Mouse (Mus musculus) lung, adult 2 months (tissue): ENCODE results near the gene Fbxo41. TPM values are rescaled to one million over a fixed set of nuclear protein-coding genes. Genes with fewer than 3 reads are reported as not detected.
A peak's percentile ranks its signal among the peaks of the same experiment; 100 is the strongest.

ENCODE experiments used
- DNase-seq: peaks from one replicate; pipeline ENCODE4 v3.0.0; 2022
- H3K4me1 ChIP-seq: fragments of 200-500 bp; 2 replicates; pipeline ENCODE4 v1.6.1; 2011; ENCODE audit warnings: low read length; ENCODE audit not compliant: control insufficient read depth, insufficient read depth
- H3K4me3 ChIP-seq: fragments of 200-500 bp; replicated peaks from 2 replicates; pipeline ENCODE3; 2011; ENCODE audit warnings: low read depth, mild to moderate bottlenecking, control low read depth, low read length; ENCODE audit errors: extremely low read depth
- CTCF ChIP-seq: fragments of 200-500 bp; IDR thresholded peaks from 2 replicates; pipeline ENCODE4 v1.5.1; 2011; ENCODE audit warnings: mild to moderate bottlenecking, low read length, control low read depth; ENCODE audit not compliant: insufficient read depth
- POLR2A ChIP-seq: fragments of 200-500 bp; IDR thresholded peaks from 2 replicates; pipeline ENCODE4 v1.6.1; 2011; ENCODE audit warnings: low read depth, mild to moderate bottlenecking, control low read depth, low read length, borderline replicate concordance; ENCODE audit errors: extremely low read depth
- WGBS: fragments of 180-500 bp; shearing (Covaris S2); methylation state at CpG from one replicate; pipeline ENCODE4 v1.1.7; 2018; 5-methylcytosine and 5-hydroxymethylcytosine counted together
- polyA plus RNA-seq: library from polyadenylated mRNA; depleted of rRNA; stranded (reverse); fragments of >200 nt; gene quantifications from 2 replicates; pipeline ENCODE4 v1.2.3, GENCODE M21; 2012; rRNA removed

The Fbxo41 gene
- polyA plus RNA-seq, 1 experiment = 0.09 TPM

- DNase-seq = no peak
Measured at GRCm38 (mm10) chr6:85436631-85437030, 66.2 kb downstream of the Fbxo41 start.

GRCm38 (mm10) chr6:85436204-85436603, 66.6 kb downstream of the Fbxo41 start:
- H3K4me1 ChIP-seq = peaks cover 6% of the 10 kb centered on the region; the same call in 1 of the 2 replicates
- H3K4me3 ChIP-seq = no peak overlapping the region
- 56% methylated on average over 1 of the region's 1 CpGs for WGBS
- no peak for DNase-seq
- no peak for TF ChIP-seq CTCF
- no peak for TF ChIP-seq POLR2A

More at GRCm38 (mm10) chr6:85436631-85437030, 66.2 kb downstream of the Fbxo41 start:
- WGBS = 76% methylated on average over 6 of the region's 6 CpGs
- TF ChIP-seq POLR2A (no peak), CTCF (no peak)
- Histone ChIP-seq H3K4me3 (no peak overlapping the region), H3K4me1 (peaks cover 6% of the 10 kb centered on the region; the same call in 1 of the 2 replicates)

- TF ChIP-seq CTCF (no peak), POLR2A (no peak)
- no peak for DNase-seq
- Histone ChIP-seq H3K4me3 (no peak overlapping the region), H3K4me1 (peaks cover 6% of the 10 kb centered on the region; the same call in 1 of the 2 replicates)
- WGBS = 46% methylated on average over 5 of the region's 5 CpGs
Measured at GRCm38 (mm10) chr6:85433865-85434264, 68.9 kb downstream of the Fbxo41 start.

- no peak for TF ChIP-seq POLR2A
- TF ChIP-seq CTCF = no peak
- under 1% methylated on average over 39 of the region's 39 CpGs for WGBS
- Histone ChIP-seq H3K4me3 (peak within 1 kb of the TSS; percentile 84), H3K4me1 (peaks cover 6% of the 10 kb centered on the region; the same call in 1 of the 2 replicates)
- peak; percentile 89 for DNase-seq
Measured at GRCm38 (mm10) chr6:85431842-85432431, 70.9 kb downstream of the Fbxo41 start, which contains the start of gene Smyd5. TSS of gene Smyd5 (plus strand) at chr6:85431989.

- WGBS = 52% methylated on average over 8 of the region's 8 CpGs
- H3K4me3 ChIP-seq = peak overlapping the region; percentile 84
- TF ChIP-seq POLR2A = no peak
- TF ChIP-seq CTCF = no peak
- peaks cover 6% of the 10 kb centered on the region; the same call in 1 of the 2 replicates for H3K4me1 ChIP-seq
- DNase-seq = no peak
Measured at GRCm38 (mm10) chr6:85431274-85431841, 71.4 kb downstream of the Fbxo41 start.

GRCm38 (mm10) chr6:85423836-85424379, 78.9 kb downstream of the Fbxo41 start, which contains the start of gene Noto:
TSS of gene Noto (plus strand) at chr6:85423886.
- WGBS = 22% methylated on average over 28 of the region's 28 CpGs
- Histone ChIP-seq H3K4me1 (peaks cover 3% of the 10 kb centered on the region; the same call in 1 of the 2 replicates), H3K4me3 (no peak within 1 kb of the TSS)
- no peak for DNase-seq
- TF ChIP-seq CTCF = no peak
- TF ChIP-seq POLR2A = no peak

Other genes starting within 250 kb of the Fbxo41 start
- 8.0 and 8.2 TPM in 2 replicates for gene Sfxn5, start 169.6 kb downstream of the Fbxo41 start, polyA plus RNA-seq
- gene Rab11fip5, start 128.4 kb downstream of the Fbxo41 start, polyA plus RNA-seq = 20.0 and 24.9 TPM in 2 replicates
- gene Noto, start 79.1 kb downstream of the Fbxo41 start, polyA plus RNA-seq = 0.16 TPM in 1 of 2 replicates, not detected in the other
- 15.0 and 21.1 TPM in 2 replicates for gene Smyd5, start 71.0 kb downstream of the Fbxo41 start, polyA plus RNA-seq
- gene Cct7, start 51.5 kb downstream of the Fbxo41 start, polyA plus RNA-seq = 71.5 and 103 TPM in 2 replicates
- 27.0 and 28.9 TPM in 2 replicates for gene Pradc1, start 51.0 kb downstream of the Fbxo41 start, polyA plus RNA-seq
- gene Egr4, start 10.6 kb upstream of the Fbxo41 start, polyA plus RNA-seq = not detected in 2 replicates
- 0.54 and 0.79 TPM in 2 replicates for gene Alms1, start 84.5 kb upstream of the Fbxo41 start, polyA plus RNA-seq
- 6.3 and 7.9 TPM in 2 replicates for gene Nat8f7, start 210.2 kb upstream of the Fbxo41 start, polyA plus RNA-seq